Mouse (Mus musculus): ENCODE results near the gene Fzd4. TPM values are rescaled to one million over a fixed set of nuclear protein-coding genes. Genes with fewer than 3 reads are reported as not detected.

The Fzd4 gene
- polyA plus RNA-seq, 2 experiments from 2014 or later: not detected

DNA sequence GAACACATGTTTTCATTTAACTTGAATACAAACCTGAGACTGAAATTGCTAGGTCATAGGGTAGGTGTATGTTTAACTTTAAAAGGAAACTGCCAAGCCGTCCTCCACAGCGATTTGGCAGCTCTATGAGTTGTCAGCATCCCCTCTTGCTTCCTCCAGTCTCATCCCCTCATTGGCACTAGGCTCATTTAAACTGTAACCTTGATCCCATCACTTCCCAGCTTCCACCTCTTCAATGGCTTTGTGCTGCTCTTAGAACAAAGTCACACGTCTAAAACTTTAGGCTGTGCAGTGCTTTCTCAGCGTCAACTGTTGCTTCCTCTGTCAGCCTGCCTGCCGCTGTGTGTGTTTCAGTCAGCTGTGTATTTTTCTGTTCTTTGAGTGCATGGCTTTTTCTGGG, 22.9 kb downstream of the Fzd4 start:
- no peak for ATAC-seq

DNA sequence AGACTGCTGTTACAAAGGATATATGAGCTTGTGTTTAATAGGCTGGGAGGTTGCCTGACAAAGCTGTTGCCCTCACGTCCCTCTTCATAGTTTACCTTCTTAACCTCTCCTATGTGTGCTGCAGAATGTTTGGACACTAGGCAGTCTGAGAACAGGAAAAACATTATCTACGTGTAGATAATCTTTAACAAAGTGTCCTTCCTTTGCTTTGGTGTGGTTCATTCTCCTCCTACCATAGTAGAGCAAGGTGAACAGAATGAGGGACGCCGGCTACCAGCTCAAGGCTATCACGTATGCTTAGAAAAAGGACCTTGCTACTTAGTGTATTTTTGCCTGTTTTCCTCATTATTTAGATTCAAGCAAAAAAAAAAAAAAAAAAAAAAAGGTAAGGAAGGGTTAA, 24.6 kb downstream of the Fzd4 start:
- no peak for ATAC-seq

DNA sequence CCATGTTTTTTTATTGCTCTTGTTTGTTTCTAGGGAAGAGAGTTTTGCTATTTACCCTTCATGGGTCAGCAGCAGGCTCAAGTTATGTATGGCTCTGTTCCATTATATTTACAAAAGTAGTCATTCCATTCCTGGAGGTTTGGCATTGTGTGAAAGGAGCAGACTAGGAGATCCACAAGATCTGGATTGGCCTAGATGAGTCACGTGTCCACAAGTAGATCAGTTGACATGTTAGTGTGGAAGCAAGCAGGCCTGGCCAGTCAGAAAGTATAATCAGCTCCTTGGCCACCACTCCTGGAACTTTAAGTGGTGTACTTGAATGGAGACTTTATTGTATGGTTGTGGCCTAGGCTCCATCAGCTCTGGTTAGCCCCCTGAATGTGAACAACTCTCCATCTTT, 25.2 kb downstream of the Fzd4 start:
- ATAC-seq: no peak

DNA sequence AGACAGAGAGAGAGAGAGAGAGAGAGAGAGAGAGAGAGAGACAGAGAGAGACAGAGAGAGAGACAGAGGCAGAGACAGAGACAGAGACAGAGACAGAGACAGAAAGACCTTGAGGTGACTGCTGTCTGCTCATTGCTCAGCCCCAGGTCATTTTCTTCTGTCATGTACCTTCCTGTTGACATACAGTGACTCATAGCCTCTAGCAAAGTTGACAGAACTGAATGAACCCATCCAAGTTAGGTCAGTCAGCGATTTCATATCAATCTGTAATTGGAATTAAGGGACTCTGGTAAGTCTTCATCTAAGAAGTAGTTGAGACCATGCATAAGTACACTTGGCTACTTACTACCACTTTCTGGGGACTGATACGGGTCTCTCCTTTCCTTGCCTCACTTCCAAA, 27.0 kb downstream of the Fzd4 start:
- ATAC-seq: no peak

DNA sequence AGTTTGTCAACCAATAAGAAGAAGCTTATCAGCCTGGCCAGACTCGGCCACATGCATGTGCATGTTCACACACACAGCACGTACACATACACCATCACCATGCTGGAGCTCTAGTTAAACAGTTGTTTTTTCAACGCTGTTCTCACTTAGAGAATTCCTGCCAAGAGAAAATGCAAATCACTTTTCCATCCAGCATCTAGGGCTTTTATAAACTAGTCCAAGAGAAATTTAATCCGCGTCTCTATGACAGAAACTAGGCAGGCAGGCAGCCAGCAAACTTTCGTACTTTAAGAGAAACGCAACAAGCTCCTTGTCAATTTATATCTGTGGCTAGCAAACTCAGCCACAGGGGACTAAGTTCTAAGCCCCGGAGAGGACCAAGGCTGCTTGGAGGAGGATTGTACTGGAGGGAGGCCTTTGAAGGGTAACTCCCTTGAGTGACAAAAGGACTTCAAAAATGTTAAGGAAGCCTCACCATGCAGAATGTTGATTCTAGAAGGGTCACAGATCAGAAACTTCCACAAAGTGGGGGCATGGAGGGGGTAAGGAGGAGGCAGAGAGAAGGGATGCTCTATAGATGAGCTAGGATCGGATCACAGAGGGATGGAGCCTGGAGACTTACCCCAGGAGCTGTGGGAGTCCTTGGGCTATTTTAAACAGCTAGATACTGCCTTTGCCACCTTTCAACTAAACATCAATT, 29.2 kb downstream of the Fzd4 start:
- no peak for ATAC-seq

DNA sequence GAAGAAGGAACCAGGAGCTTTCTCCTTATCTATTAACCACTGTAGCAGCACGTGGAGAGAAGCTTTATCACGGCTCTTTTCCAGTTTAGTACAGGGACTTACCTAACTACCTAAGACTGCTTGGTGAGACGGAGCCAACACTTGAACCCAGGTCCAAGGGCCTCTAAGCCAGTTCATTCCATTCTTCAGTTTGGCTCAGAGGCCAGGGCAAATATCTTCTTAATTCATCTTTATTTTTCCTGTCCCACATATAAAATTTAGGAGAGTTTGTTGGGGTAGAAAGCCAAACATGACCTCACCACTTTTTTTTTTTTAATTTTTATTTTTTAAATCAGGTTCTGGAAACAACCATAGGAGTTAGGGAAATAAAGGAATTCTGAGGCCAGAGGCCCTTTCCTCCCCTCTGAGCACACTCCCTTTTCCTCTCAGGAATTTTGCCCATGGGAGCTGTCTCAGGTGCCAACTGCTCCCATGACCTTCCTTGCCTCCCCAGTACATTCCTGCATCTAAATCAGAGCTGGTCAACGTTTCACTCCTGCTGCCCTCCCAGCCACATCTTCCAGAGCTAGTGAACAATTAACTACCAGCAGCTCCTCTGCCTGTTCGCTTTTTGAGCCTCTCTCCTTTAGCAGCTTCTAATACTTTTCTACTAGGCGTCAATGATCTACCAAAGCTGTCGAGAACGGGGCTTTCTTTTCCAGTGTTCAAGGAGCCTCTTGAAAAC, 29.9 kb downstream of the Fzd4 start:
- no peak for ATAC-seq

DNA sequence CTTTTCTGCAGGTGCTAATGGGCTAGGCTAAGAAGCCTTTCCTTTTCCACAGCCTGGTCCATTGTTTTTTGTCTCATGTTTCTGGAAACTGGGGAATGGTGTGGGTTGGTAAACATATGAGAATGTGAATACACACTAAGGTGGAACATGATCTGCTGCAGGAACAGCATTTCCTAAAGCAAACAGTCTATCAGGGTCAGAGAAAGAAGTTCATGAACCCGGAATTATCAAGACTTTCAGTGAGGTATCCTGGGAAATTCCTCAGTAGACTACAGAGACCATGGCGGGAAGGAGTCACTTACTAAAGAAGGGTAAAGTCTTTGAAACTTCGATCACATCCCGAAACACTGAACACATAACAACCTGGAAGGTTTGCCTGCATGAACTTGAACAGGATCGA, 32.2 kb downstream of the Fzd4 start:
- no peak for ATAC-seq

DNA sequence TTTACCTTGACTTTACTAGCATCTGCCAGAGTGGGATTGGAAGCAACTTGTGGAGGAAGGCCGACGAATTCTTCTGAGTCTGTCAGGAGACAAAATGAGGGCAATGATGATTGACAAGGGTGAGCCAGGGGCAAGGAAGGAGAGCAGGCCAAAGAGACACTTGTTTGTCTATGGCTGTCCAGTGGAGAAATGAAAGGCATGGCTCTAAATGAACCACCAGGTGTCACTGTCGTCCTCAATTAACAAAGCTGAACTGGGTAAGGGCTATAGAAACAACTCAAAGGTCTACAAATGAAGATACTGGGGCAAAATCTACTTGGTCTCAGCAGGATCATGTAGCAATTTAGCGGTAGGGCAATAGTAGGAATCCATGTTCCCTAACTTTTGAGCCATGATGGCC, 33.4 kb downstream of the Fzd4 start:
- peak; percentile 43 for ATAC-seq

DNA sequence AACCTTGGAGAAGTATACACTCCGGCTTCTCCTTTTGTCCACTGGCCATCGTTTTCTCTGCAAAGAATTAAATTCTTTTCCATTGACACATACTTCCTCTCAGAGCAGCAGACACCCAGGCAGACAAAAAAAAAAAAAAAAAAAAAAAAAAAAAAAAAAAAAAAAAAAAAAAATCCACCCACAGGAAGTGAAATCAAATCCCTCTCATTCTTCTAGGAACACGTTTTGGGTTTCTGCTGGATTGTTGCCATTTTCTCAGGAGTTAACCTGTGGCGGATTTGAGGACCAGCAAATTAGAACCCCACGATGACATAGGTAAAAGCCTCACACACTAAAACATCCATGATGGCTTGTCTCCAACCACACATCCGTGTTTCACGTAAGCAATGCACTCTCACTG, 37.1 kb downstream of the Fzd4 start:
- no peak for ATAC-seq

DNA sequence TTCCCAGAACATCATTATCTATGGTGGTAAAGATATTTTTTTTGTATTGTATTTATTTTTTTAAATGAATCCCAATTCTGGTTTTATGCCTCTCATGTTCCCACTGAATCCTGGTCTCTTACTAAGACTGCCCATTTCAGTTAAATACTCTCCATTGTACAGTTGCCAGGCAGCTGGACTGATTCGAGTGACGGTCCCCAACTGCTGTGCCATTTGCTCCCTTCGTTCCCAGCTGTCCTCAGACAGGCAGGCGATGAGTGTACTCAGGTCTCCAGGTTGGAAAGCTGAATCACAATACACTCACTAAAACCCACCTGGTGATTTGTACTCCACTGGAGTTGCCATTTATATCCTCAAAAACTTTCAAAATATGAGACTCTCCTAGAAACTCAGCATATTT, 38.1 kb downstream of the Fzd4 start:
- ATAC-seq: no peak

DNA sequence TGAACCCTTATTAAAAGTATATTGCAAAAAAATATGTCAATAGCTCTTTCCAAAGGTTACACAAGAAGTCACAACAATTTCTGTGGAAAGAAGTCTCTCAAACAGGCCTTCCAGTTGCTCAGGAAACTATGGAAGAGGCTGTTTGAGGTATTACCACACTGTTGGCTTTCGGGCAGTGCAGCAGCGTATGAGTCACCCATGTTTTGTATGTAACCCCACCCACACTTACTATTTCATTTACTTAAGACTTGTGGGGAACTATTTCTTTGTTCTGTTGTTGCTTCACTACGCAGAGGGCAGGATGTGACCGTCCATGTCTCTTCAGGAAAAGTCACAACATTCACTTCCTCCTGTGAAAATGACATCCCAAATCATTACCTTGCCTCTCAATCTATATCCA, 41.0 kb downstream of the Fzd4 start:
- no peak for ATAC-seq

DNA sequence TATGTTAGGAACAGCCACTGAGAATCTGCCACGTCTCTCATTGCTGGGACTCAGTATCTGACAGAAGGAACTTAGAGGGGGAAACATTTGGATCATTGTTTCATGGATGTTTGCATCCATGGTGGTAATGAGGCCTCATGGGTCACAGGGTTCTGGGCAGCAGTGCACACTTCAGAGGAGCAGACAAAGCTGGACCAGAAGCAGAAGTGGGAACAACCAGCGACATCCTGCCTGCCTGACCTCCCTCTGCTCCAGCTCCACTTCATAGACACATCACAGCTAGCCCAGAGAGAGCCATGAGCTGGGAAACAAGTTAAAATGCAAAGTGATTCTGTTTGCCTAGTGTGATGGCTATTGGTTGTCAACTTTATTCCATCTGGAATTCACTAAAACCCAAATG, 46.2 kb downstream of the Fzd4 start:
- ATAC-seq: no peak

DNA sequence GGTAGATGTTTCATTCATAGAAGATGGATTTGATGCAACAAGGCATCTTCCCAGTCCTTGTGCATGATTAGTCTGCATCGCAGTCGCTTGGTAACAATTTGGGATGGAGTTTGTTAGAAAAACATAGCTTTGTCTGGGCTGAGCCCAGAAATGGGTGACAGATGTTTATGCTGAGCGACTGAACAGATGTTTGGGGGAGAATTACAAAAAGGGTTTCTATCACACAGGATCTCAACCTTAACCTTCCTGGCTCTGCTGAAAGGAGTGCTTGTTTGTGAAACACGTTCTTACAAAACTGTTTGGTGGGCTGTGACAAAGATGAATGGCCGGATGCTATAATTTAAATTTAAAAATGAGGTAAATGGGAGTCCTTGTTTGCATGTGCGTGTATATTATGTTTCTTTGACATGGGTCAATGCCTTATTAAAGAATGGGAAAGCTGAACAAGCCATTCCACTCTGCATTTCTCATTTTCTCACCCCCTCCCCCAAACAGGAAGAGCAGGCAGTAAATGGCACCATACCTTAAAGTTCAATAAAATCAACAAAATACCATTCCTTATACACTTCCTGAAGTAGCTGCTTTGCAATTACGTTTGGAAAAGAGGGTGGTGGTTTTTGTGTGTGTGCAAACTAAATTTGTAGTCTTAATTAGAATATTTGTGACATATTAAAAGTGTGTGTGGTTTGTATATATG, 52.4 kb downstream of the Fzd4 start:
- ATAC-seq: no peak

DNA sequence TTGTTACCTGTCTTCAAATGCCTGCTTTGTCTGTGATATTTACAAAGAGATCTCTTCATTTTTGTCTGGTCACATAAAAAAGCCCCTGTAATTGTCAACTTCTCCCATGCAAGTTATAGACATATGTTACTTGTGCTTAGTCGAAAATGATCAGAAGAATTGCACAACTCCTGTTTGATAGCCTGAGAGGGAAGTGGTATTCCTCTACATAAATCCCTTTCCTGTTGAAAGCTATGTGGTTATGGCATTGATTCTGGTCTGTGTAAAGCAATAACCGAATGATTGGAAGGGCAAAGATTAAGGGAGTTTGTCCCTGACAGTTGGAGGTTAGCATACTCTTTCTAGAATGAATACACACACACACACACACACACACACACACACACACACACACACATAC, 55.5 kb downstream of the Fzd4 start:
- no peak for ATAC-seq

DNA sequence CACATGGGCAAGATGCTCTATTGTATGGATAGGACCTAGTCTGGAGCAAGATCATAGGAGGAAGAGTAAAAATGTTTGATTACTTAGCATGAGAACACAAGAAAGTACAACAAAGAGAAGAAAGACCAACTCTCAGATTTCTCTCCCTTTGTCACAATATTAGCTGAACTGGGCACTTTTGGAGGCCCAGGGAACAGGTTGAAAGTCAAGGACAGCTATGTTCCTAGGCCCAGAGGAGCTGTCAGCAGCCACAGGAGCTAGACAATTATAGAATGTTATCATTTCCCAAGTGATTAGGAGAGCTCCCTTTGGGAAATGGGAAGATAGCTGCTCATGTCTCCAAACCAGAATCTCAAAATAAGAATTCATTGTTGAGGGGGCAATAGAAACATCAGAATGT, 56.8 kb downstream of the Fzd4 start:
- ATAC-seq: no peak

DNA sequence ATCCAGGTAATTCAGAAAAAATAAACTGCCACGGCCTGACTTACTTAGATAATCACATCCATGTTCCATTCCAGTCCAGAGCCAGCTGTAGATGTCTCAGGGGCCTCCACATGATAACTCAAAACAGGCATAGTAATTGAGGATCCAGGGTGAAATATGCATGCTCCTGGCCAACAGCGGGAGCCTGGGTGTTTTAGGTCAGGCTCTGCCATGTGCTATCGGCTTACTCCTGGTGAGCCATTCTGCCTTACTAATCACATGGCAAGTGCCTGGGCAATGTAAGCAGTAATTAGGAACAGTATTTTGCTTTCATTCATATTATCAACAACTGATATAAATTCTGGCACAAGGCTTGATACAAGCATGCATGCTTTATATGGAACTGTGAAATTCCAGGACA, 57.2 kb downstream of the Fzd4 start:
- no peak for ATAC-seq

Other genes with a start within 250 kb of the Fzd4 start
- gene Tmem135, start 133 bp upstream of the Fzd4 start, polyA plus RNA-seq (2017; shearing (Covaris generic)): 10 to 100 TPM; 20.0 to 25.4 TPM
- not detected for gene Prss23, start 122.8 kb downstream of the Fzd4 start, polyA plus RNA-seq (2017; shearing (Covaris generic))
- under 1 TPM in 1 of 2 experiments, not detected in 1; 0.11 TPM for gene Me3, start 228.0 kb downstream of the Fzd4 start, polyA plus RNA-seq (2017; shearing (Covaris generic))